Mouse (Mus musculus): Measurements from ENCODE around the gene Glis1. TPM values are rescaled to one million over a fixed set of nuclear protein-coding genes. Genes with fewer than 3 reads are reported as not detected.

Gene Glis1
- polyA plus RNA-seq, 1 experiment from 2014 or later, result 0.85 TPM

DNA sequence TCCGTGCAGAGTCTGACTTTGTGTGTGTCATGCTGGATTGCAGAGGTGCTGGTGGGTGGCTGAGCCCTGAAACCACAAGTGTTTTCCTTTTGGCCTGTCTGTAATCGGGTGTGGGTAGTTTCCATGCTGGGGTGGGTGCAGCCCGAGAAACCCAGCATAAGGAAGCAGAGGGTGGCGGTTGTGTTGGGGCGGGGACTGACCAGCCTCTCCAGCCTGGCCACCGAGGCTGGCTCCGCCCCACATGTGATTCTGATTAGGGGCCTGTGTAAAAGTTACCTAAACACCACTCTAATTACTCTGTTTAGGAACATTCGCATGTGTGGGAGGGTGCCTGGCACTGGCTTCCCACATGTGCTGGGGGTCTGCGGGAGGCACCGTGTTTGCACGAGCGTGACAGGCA lies 23.2 kb downstream of the Glis1 start:
- no peak overlapping the region for H3K27ac ChIP-seq
- WGBS, result 50% methylated on average over 12 of the region's 12 CpGs
- no peak overlapping the region for H3K4me2 ChIP-seq (replicated peaks)

DNA sequence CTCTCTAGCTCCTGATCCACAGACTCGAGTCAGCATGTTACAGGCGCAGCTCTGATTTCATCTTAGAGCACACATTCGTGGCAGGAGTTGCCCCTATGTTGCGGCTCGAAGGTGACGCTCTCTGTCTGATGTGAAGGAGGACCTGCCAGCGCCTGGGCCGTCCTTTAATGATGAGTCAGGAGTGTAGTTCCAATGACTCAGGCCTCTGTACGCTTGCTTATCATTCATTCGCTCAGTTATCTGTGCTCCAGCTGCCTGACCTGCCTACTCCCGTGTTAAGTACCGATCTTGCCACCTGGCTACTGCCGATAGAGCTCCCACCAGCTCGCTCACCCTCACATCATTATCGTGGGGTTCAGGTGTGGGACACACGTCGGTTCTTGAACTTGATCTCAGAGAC lies 24.5 kb downstream of the Glis1 start:
- Histone ChIP-seq H3K4me2 (replicated peaks) (no peak overlapping the region), H3K27ac (no peak overlapping the region), H3K36me3 (no peaks in the 10 kb centered on the region), H3K27me3 (replicated peaks) (no peaks in the 10 kb centered on the region), H3K4me3 (replicated peaks) (no peak overlapping the region), H3K9ac (no peak overlapping the region), H3K4me1 (replicated peaks) (0 out of 2 replicates have a peak, but pooled peaks cover 3% of the 10 kb centered on the region), H3K9me3 (no peaks in the 10 kb centered on the region)
- WGBS, result 73% methylated on average over 17 of the region's 17 CpGs
- peak; percentile 68; the same call in 1 of the 2 replicates for ATAC-seq

More for the DNA sequence above, 23.2 kb downstream of the Glis1 start:
- H3K36me3 ChIP-seq, result no peaks in the 10 kb centered on the region
- no peak overlapping the region for H3K9ac ChIP-seq
- 0 out of 2 replicates have a peak, but pooled peaks have one; percentile 54 for ATAC-seq
- no peaks in the 10 kb centered on the region for H3K9me3 ChIP-seq
- no peak overlapping the region for H3K4me3 ChIP-seq (replicated peaks)
- no peaks in the 10 kb centered on the region for H3K27me3 ChIP-seq (replicated peaks)
- 0 out of 2 replicates have a peak, but pooled peaks cover 3% of the 10 kb centered on the region for H3K4me1 ChIP-seq (replicated peaks)

DNA sequence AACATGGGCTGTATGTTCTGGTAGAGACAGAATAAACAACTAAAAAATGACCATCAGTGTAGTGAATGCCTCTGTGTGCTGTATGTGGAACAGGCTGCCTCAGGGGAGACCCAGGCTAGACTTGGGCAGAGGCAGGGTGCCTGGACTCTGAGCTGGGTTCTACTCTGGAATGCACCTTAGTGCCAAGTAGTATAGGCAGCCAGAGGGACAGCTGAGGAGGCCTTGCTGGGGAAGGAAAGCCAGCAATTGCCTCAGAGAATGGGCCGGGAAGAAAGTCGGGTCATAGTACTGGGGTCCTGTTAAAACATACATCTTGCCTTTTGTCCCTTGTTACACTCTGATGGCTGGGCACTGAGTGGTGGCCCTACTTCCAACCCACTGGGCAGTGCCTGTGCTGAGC lies 25.1 kb downstream of the Glis1 start:
- WGBS, result 83% methylated on average over 2 of the region's 2 CpGs
- H3K4me2 ChIP-seq (replicated peaks), result no peak overlapping the region
- no peak for ATAC-seq

DNA sequence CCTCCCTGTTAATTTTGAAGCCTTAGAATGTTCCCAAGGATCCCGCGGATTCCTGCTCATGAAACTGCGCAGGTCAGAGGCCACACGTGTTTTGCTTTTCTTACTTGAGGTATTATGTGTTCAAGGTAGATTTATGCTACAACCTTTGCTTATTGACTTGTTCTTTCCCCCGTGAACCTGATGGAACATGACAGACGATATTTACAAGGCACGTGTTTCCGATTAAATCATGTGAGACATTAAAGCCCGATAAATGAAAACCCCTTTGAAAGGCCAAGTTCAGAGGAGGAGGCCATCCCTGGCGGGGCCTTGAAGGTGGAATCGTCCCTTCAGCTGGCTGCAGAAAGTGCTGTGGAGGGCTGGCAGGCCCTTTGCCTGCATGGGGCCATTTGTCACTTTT lies 26.1 kb downstream of the Glis1 start:
- Histone ChIP-seq H3K36me3 (no peaks in the 10 kb centered on the region), H3K27ac (no peak overlapping the region), H3K9me3 (no peaks in the 10 kb centered on the region), H3K4me1 (replicated peaks) (0 out of 2 replicates have a peak, but pooled peaks cover 3% of the 10 kb centered on the region), H3K9ac (no peak overlapping the region), H3K4me2 (replicated peaks) (no peak overlapping the region), H3K4me3 (replicated peaks) (no peak overlapping the region), H3K27me3 (replicated peaks) (no peaks in the 10 kb centered on the region)
- no peak for ATAC-seq
- WGBS, result 76% methylated on average over 11 of the region's 11 CpGs

More for the DNA sequence above, 25.1 kb downstream of the Glis1 start:
- no peaks in the 10 kb centered on the region for H3K9me3 ChIP-seq
- no peaks in the 10 kb centered on the region for H3K27me3 ChIP-seq (replicated peaks)
- H3K4me3 ChIP-seq (replicated peaks), result no peak overlapping the region
- H3K27ac ChIP-seq, result no peak overlapping the region
- no peak overlapping the region for H3K9ac ChIP-seq
- no peaks in the 10 kb centered on the region for H3K36me3 ChIP-seq
- 0 out of 2 replicates have a peak, but pooled peaks cover 3% of the 10 kb centered on the region for H3K4me1 ChIP-seq (replicated peaks)

DNA sequence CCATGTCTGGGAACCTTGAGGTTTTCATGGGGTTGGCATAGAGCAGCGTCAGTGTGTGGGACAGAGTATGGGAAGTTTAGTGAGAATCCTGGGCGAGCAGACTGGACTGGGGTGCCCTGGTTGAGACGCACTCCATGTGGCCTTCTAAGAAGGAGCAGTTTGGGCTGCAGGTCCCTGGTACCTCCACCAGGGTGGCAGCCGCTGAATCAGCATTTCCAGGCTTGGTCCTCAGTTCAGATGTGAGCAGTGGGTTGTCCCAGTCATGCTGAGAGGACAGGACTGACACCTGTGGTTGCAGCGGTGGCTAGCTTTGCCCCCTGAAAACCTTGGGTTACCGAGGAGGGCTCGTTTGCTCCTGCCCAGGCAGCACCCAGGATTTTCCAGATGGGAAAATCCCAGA lies 33.4 kb downstream of the Glis1 start:
- whole genome bisulfite sequencing, result 72% methylated on average over 7 of the region's 7 CpGs
- 0 out of 2 replicates have a peak, but pooled peaks cover 8% of the 10 kb centered on the region for H3K4me1 ChIP-seq (replicated peaks)
- peaks cover 4% of the 10 kb centered on the region for H3K27me3 ChIP-seq (replicated peaks)
- H3K9me3 ChIP-seq, result no peaks in the 10 kb centered on the region
- H3K9ac ChIP-seq, result no peak overlapping the region
- H3K36me3 ChIP-seq, result no peaks in the 10 kb centered on the region
- H3K27ac ChIP-seq, result no peak overlapping the region
- no peak overlapping the region for H3K4me3 ChIP-seq (replicated peaks)
- ATAC-seq, result no peak
- no peak overlapping the region for H3K4me2 ChIP-seq (replicated peaks)

DNA sequence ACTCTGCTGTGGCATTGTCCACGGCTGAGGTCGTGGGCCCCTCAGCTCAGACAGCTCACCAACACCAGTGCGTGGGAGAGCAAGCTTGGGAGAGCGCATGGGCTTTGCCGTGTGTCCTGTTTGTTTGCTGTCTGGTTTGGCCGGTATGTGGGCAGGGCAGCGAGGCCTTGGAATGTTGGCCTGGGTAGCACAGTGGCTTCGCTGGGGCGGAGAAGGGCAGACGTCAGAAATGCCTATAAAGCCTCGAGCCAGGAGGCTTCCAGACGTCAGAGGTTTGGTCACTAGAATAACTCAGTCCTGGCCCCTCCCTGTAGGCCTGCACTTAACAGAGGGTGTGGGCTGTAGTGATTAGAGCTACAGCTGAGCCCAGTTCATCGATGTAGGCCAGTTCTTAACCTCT lies 33.9 kb downstream of the Glis1 start:
- Histone ChIP-seq H3K4me3 (replicated peaks) (no peak overlapping the region), H3K9me3 (no peaks in the 10 kb centered on the region), H3K4me1 (replicated peaks) (0 out of 2 replicates have a peak, but pooled peaks cover 8% of the 10 kb centered on the region), H3K27me3 (replicated peaks) (peaks cover 4% of the 10 kb centered on the region), H3K4me2 (replicated peaks) (no peak overlapping the region), H3K36me3 (no peaks in the 10 kb centered on the region), H3K27ac (no peak overlapping the region), H3K9ac (no peak overlapping the region)
- ATAC-seq, result 0 out of 2 replicates have a peak, but pooled peaks have one; percentile 41
- WGBS, result 29% methylated on average over 13 of the region's 13 CpGs

DNA sequence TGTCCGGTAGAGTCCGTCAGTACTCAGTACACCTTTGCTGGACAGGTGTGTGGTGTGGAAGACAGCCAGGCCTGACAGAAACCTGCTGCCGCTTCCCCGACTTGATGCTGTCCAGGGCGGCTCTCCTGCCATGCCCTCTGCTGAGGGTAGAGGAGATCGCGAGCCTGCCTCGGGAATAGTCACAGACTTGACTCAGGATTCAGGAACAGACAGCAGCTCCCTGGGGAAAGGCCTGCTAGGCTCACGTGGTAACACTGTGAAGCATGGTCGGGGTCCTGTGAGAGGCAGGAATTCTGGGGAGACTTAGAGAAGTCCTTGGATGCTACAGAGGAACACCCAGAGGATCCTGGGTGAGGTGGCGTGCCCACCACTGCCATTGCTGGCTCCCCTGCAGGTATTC lies 34.4 kb downstream of the Glis1 start:
- WGBS, result 53% methylated on average over 11 of the region's 11 CpGs
- H3K4me2 ChIP-seq (replicated peaks), result no peak overlapping the region
- H3K27me3 ChIP-seq (replicated peaks), result peaks cover 4% of the 10 kb centered on the region
- H3K36me3 ChIP-seq, result no peaks in the 10 kb centered on the region
- H3K9me3 ChIP-seq, result no peaks in the 10 kb centered on the region
- no peak overlapping the region for H3K4me3 ChIP-seq (replicated peaks)
- no peak for ATAC-seq
- no peak overlapping the region for H3K9ac ChIP-seq
- H3K27ac ChIP-seq, result no peak overlapping the region
- 0 out of 2 replicates have a peak, but pooled peaks cover 8% of the 10 kb centered on the region for H3K4me1 ChIP-seq (replicated peaks)

DNA sequence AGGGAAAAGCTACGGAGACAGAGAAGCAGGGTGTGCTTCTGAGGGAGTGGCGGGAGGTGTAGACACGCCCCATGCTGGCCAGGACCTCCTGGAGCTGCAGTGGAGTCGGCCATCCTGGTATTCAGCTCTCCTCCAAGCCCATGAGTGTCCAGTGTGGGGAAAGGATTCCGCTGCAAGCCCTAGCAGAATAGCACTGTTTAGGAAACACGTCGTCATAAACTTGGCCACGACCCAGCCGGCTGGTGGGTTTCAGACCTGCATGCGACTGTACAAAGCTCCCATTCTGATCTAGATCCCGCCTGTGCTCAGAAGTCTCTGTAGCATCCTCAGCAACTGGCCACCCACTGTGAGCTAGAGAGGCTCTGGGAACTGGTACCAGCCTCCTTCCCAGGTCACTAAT lies 41.9 kb downstream of the Glis1 start:
- peaks cover 4% of the 10 kb centered on the region; the same call in 1 of the 2 replicates for H3K27me3 ChIP-seq (replicated peaks)

DNA sequence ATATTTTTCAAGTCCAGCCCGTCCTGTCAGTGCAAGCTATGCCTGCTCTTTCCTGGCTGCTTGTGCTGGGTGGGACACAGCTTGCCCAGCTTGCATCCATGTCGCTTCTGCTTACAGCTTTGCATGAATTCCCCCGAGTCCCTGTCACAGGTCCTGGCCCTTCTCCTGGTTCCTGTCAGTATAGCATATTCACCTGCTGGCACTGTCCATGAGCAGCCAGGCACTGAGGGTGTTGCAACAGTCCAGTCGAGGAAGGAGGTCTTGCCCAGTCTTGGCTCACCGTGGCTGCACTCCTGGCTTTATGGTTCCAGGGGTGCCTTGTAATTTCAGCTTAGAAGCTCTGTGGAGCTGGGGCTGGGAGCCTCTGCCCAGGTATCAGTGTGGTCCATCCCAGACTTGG lies 44.6 kb downstream of the Glis1 start:
- no peaks in the 10 kb centered on the region for H3K36me3 ChIP-seq
- 68% methylated on average over 5 of the region's 5 CpGs for WGBS
- no peak overlapping the region for H3K4me2 ChIP-seq (replicated peaks)
- H3K27me3 ChIP-seq (replicated peaks), result 0 out of 2 replicates have a peak, but pooled peaks cover 4% of the 10 kb centered on the region
- no peak overlapping the region for H3K9ac ChIP-seq
- no peak for ATAC-seq
- no peak overlapping the region for H3K27ac ChIP-seq
- H3K9me3 ChIP-seq, result no peaks in the 10 kb centered on the region
- H3K4me1 ChIP-seq (replicated peaks), result peaks cover 8% of the 10 kb centered on the region; the same call in 1 of the 2 replicates
- H3K4me3 ChIP-seq (replicated peaks), result no peak overlapping the region

More for the DNA sequence above, 41.9 kb downstream of the Glis1 start:
- no peak overlapping the region for H3K4me3 ChIP-seq (replicated peaks)
- H3K9me3 ChIP-seq, result no peaks in the 10 kb centered on the region
- no peaks in the 10 kb centered on the region for H3K36me3 ChIP-seq
- H3K27ac ChIP-seq, result no peak overlapping the region
- H3K4me2 ChIP-seq (replicated peaks), result no peak overlapping the region
- H3K4me1 ChIP-seq (replicated peaks), result peaks cover 8% of the 10 kb centered on the region; the same call in 1 of the 2 replicates
- ATAC-seq, result peak; percentile 39; the same call in 1 of the 2 replicates
- 37% methylated on average over 11 of the region's 11 CpGs for WGBS
- H3K9ac ChIP-seq, result no peak overlapping the region

DNA sequence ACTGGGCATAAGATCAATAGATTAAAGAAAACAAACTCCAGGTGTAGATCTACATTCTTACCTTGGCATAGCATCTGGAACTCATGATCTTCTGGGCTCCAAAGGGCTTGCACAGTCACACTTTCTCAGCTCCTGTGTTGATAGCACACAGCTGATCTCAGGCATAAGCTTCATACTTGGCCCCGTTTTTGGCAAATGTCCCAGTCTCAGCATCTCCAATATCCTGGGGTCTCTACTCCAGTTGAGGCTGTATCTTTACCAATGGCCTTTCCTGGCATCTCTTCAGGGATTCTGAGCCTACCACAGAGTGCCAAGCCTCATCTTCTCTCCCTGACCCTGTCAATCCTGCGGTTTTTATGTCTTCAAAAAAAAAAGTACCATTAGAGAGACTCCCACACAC lies 48.1 kb downstream of the Glis1 start:
- H3K4me2 ChIP-seq (replicated peaks), result no peak overlapping the region
- peaks cover 4% of the 10 kb centered on the region; the same call in 1 of the 2 replicates for H3K27me3 ChIP-seq (replicated peaks)
- H3K9ac ChIP-seq, result no peak overlapping the region
- peaks cover 11% of the 10 kb centered on the region; the same call in 1 of the 2 replicates for H3K4me1 ChIP-seq (replicated peaks)
- H3K27ac ChIP-seq, result no peak overlapping the region
- ATAC-seq, result no peak
- no peak overlapping the region for H3K4me3 ChIP-seq (replicated peaks)
- H3K9me3 ChIP-seq, result no peaks in the 10 kb centered on the region
- H3K36me3 ChIP-seq, result no peaks in the 10 kb centered on the region
- 78% methylated on average over 2 of the region's 2 CpGs for WGBS

DNA sequence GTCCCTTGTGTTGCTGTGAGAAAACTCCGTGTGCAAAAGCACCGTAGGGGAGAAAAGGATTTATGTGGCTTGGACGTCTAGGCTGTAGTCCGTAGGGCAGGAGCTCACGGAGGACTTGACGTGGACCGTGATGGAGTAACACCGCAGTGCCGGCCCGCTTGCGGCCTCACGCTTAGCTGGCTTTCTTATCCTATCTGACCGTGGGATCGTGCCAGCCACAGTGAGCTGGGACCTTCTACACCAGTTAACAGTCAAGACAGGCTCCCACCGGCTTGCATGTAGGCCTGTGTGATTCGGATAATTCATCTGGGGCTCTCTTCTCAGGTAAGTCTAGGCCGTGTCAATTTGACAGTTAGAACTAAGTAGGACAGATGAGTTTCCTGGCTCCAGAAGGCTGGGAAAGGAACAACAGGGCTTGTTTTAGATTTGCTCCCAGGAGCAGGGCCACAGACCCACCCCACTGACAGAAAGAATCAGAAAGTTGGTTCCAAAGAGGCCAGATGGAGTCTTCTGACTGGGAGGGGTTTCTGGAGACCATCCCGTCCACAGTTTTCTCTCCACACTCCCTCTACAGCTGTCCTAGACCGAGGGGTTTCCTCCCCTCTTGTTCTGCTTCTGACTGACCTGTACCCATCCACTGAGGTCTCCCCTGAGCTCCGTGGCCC lies 49.3 kb downstream of the Glis1 start:
- Histone ChIP-seq H3K27ac (no peak overlapping the region), H3K4me2 (replicated peaks) (no peak overlapping the region), H3K27me3 (replicated peaks) (peaks cover 4% of the 10 kb centered on the region; the same call in 1 of the 2 replicates), H3K4me1 (replicated peaks) (peaks cover 11% of the 10 kb centered on the region; the same call in 1 of the 2 replicates), H3K4me3 (replicated peaks) (no peak overlapping the region), H3K36me3 (no peaks in the 10 kb centered on the region), H3K9me3 (no peaks in the 10 kb centered on the region), H3K9ac (no peak overlapping the region)
- 91% methylated on average over 20 of the region's 20 CpGs for WGBS
- ATAC-seq, result no peak

DNA sequence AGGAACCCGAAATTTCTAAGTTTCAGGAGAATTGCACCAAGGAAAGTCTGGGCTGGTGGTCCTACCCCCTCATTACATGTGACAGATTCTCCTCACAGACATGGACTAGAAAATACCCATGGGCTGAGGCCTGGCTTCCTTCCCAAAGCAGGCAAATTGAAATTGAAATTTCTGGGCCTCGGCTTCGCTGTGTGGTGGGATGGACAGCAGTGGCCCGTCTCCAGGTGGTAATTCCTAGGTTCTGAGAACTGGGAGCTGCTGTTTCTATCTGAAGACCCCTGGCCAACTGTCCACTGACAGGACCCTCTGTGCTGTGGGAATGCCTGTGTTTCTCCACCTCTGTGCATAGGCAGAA lies 49.8 kb downstream of the Glis1 start:
- Histone ChIP-seq H3K27me3 (replicated peaks) (peaks cover 4% of the 10 kb centered on the region; the same call in 1 of the 2 replicates), H3K9me3 (no peaks in the 10 kb centered on the region), H3K27ac (no peak overlapping the region), H3K4me2 (replicated peaks) (no peak overlapping the region), H3K4me1 (replicated peaks) (peaks cover 11% of the 10 kb centered on the region), H3K9ac (no peak overlapping the region), H3K4me3 (replicated peaks) (no peak overlapping the region), H3K36me3 (no peaks in the 10 kb centered on the region)
- ATAC-seq, result no peak
- 88% methylated on average over 4 of the region's 4 CpGs for WGBS

DNA sequence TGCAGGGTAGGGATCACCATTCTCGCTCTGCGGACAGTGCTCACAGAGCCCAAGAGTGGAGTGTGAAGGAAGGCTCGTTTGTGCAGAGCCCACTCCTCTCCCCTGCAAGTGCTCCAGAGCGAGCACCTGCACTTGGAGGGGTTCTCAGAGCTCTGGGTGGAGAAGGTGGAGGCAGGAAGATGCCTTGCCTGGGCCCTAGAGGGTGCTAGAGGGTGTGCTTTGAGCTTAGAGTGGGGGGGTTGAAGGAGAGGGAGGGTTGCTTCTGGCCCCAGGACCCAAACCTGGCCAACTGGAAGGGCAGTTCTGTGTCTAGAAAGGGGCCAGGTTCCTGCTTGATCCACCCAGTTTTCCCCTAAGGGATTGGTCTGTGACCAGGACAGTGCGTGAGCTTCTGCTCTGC lies 51.5 kb downstream of the Glis1 start:
- Histone ChIP-seq H3K9me3 (no peaks in the 10 kb centered on the region), H3K4me3 (replicated peaks) (no peak overlapping the region), H3K27me3 (replicated peaks) (no peaks in the 10 kb centered on the region; the same call in 1 of the 2 replicates), H3K4me2 (replicated peaks) (no peak overlapping the region), H3K4me1 (replicated peaks) (peaks cover 5% of the 10 kb centered on the region), H3K9ac (no peak overlapping the region), H3K36me3 (no peaks in the 10 kb centered on the region), H3K27ac (no peak overlapping the region)
- ATAC-seq, result no peak
- 69% methylated on average over 5 of the region's 5 CpGs for WGBS
